Mouse (Mus musculus) intestine, embryonic 14.5 days (tissue): ENCODE results near the gene Mfsd2b. TPM values are rescaled to one million over a fixed set of nuclear protein-coding genes. Genes with fewer than 3 reads are reported as not detected.

Source experiments
- ATAC-seq: fragments of 200-750 bp; cut with Nextera tagmentation; replicated peaks from 2 replicates; pipeline ENCODE4 v1.8.0; 2017; ENCODE audit warnings: low read depth, moderate number of reproducible peaks, moderate TSS enrichment, moderate library complexity; ENCODE audit not compliant: low FRiP score, low TSS enrichment
- DNase-seq: peaks from one replicate; pipeline ENCODE4 v3.0.0-alpha.2; 2018; ENCODE audit warnings: low spot score
- H3K27ac ChIP-seq: fragments of 300-500 bp; sonication (generic); 2 replicates; pipeline ENCODE4 v1.5.1; 2014; ENCODE audit warnings: low read depth, mild to moderate bottlenecking, control low read depth
- H3K27me3 ChIP-seq: fragments of 300-500 bp; sonication (generic); replicated peaks from 2 replicates; pipeline ENCODE4 v1.6.1; 2014; ENCODE audit warnings: low read length, control low read depth; ENCODE audit not compliant: control insufficient read depth, insufficient read depth
- H3K36me3 ChIP-seq: fragments of 300-500 bp; sonication (generic); 2 replicates; pipeline ENCODE4 v1.6.1; 2014; ENCODE audit warnings: low read length, control low read depth; ENCODE audit not compliant: control insufficient read depth, insufficient read depth
- H3K4me1 ChIP-seq: fragments of 300-500 bp; sonication (generic); replicated peaks from 2 replicates; pipeline ENCODE4 v1.6.1; 2014; ENCODE audit warnings: low read length, control low read depth, mixed read lengths; ENCODE audit not compliant: control insufficient read depth, insufficient read depth
- H3K4me2 ChIP-seq: fragments of 300-500 bp; sonication (generic); 2 replicates; pipeline ENCODE4 v1.6.1; 2014; ENCODE audit warnings: low read length
- H3K4me3 ChIP-seq: fragments of 300-500 bp; sonication (generic); 2 replicates; pipeline ENCODE4 v1.5.1; 2014; ENCODE audit warnings: low read depth, low read length, control low read depth, mixed read lengths
- H3K9ac ChIP-seq: fragments of 300-500 bp; sonication (generic); 2 replicates; pipeline ENCODE4 v1.6.1; 2014; ENCODE audit warnings: mild to moderate bottlenecking, low read length
- H3K9me3 ChIP-seq: fragments of 300-500 bp; sonication (generic); 2 replicates; pipeline ENCODE4 v1.6.1; 2016; ENCODE audit warnings: low read length, control low read depth; ENCODE audit not compliant: control insufficient read depth
- WGBS: fragments of 180-500 bp; shearing (Covaris S2); extraction: QIAGEN DNeasy Blood & Tissue Kit; methylation state at CpG from one replicate; pipeline ENCODE4 v1.1.7; 2014; 5-methylcytosine and 5-hydroxymethylcytosine counted together
- polyA plus RNA-seq: library from polyadenylated mRNA; unstranded; fragments of >200 nt; fragmentation: Nextera tagmentation; extraction: Ambion mirVana; gene quantifications from 2 replicates; pipeline ENCODE4 v1.2.1, GENCODE M21; 2014

Mfsd2b gene
- polyA plus RNA-seq, 1 experiment from 2014 or later = 1.1 TPM

DNA sequence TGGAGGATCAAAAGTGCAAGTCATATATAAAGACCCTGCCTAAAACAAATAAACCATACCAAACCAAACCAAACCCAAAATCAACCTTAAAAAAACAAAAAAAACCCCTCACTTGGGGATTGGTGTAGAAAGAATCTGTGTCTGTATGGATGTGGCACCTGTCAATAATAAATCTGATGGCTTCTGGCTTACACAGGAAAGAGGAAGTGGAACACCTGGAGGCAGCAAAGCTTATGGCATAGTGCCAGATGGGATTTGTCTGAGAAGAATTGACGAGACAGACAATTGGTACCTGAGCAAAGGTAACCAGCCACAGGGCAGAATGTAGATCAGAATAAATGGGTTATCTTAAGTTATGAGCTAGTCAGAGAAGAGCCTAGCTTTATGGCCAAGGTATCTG lies 10.9 kb upstream of the Mfsd2b start:
- 66% methylated on average over 1 of the region's 1 CpGs for WGBS
- 0 out of 2 replicates have a peak, but pooled peaks cover 6% of the 10 kb centered on the region for H3K36me3 ChIP-seq
- no peaks in the 10 kb centered on the region for H3K9me3 ChIP-seq
- no peaks in the 10 kb centered on the region for H3K27me3 ChIP-seq
- ATAC-seq = no peak
- DNase-seq = no peak
- no peak overlapping the region for H3K9ac ChIP-seq
- no peak overlapping the region for H3K4me2 ChIP-seq
- H3K4me1 ChIP-seq = no peaks in the 10 kb centered on the region
- H3K4me3 ChIP-seq = no peak overlapping the region
- H3K27ac ChIP-seq = no peak overlapping the region

GRCm38 (mm10) chr12:4882086-4882485 lies 7.9 kb upstream of the Mfsd2b start:
- no peak for DNase-seq

GRCm38 (mm10) chr12:4879048-4879447 lies 4.9 kb upstream of the Mfsd2b start:
- DNase-seq (no peak), ATAC-seq (no peak)
- no peak overlapping the region for H3K4me2 ChIP-seq
- H3K4me1 ChIP-seq = 0 out of 2 replicates have a peak, but pooled peaks cover 6% of the 10 kb centered on the region
- no peak overlapping the region for H3K9ac ChIP-seq
- H3K36me3 ChIP-seq = 0 out of 2 replicates have a peak, but pooled peaks cover 6% of the 10 kb centered on the region
- no peak overlapping the region for H3K4me3 ChIP-seq
- H3K27ac ChIP-seq = no peak overlapping the region
- H3K27me3 ChIP-seq = no peaks in the 10 kb centered on the region
- WGBS = 94% methylated on average over 5 of the region's 5 CpGs
- no peaks in the 10 kb centered on the region for H3K9me3 ChIP-seq

More at GRCm38 (mm10) chr12:4882086-4882485, 7.9 kb upstream of the Mfsd2b start:
- H3K4me3 ChIP-seq = no peak overlapping the region
- no peak overlapping the region for H3K4me2 ChIP-seq
- no peaks in the 10 kb centered on the region for H3K9me3 ChIP-seq
- ATAC-seq = no peak
- no peaks in the 10 kb centered on the region for H3K27me3 ChIP-seq
- H3K9ac ChIP-seq = no peak overlapping the region
- H3K4me1 ChIP-seq = no peaks in the 10 kb centered on the region
- 0 out of 2 replicates have a peak, but pooled peaks cover 6% of the 10 kb centered on the region for H3K36me3 ChIP-seq
- H3K27ac ChIP-seq = no peak overlapping the region
- 65% methylated on average over 2 of the region's 2 CpGs for WGBS

GRCm38 (mm10) chr12:4878296-4878783 lies 4.2 kb upstream of the Mfsd2b start:
- Histone ChIP-seq H3K4me2 (no peak overlapping the region), H3K4me3 (no peak overlapping the region), H3K4me1 (0 out of 2 replicates have a peak, but pooled peaks cover 6% of the 10 kb centered on the region), H3K36me3 (0 out of 2 replicates have a peak, but pooled peaks cover 6% of the 10 kb centered on the region), H3K9ac (no peak overlapping the region), H3K27me3 (no peaks in the 10 kb centered on the region), H3K9me3 (no peaks in the 10 kb centered on the region), H3K27ac (no peak overlapping the region)
- DNase-seq (no peak), ATAC-seq (no peak)
- 78% methylated on average over 9 of the region's 9 CpGs for WGBS

GRCm38 (mm10) chr12:4875623-4876022 lies 1.5 kb upstream of the Mfsd2b start:
- peak; percentile 26 for ATAC-seq
- H3K4me2 ChIP-seq = no peak overlapping the region

GRCm38 (mm10) chr12:4873531-4873930 lies 628 bp downstream of the Mfsd2b start:
- no peak overlapping the region for H3K4me3 ChIP-seq
- ATAC-seq (no peak), DNase-seq (no peak)
- WGBS = 69% methylated on average over 6 of the region's 6 CpGs
- no peaks in the 10 kb centered on the region for H3K36me3 ChIP-seq
- H3K27ac ChIP-seq = no peak overlapping the region
- H3K4me2 ChIP-seq = peak overlapping the region; percentile 51
- no peaks in the 10 kb centered on the region for H3K9me3 ChIP-seq
- 0 out of 2 replicates have a peak, but pooled peaks cover 6% of the 10 kb centered on the region for H3K4me1 ChIP-seq
- no peaks in the 10 kb centered on the region for H3K27me3 ChIP-seq
- no peak overlapping the region for H3K9ac ChIP-seq

More at GRCm38 (mm10) chr12:4875623-4876022, 1.5 kb upstream of the Mfsd2b start:
- H3K36me3 ChIP-seq = no peaks in the 10 kb centered on the region
- no peaks in the 10 kb centered on the region for H3K27me3 ChIP-seq
- no peaks in the 10 kb centered on the region for H3K9me3 ChIP-seq
- no peak overlapping the region for H3K4me3 ChIP-seq
- H3K4me1 ChIP-seq = 0 out of 2 replicates have a peak, but pooled peaks cover 6% of the 10 kb centered on the region
- H3K27ac ChIP-seq = no peak overlapping the region
- H3K9ac ChIP-seq = no peak overlapping the region
- peak; percentile 53 for DNase-seq
- WGBS = 70% methylated on average over 8 of the region's 8 CpGs

GRCm38 (mm10) chr12:4872983-4873477 lies 1.1 kb downstream of the Mfsd2b start:
- Histone ChIP-seq H3K4me2 (no peak overlapping the region), H3K4me3 (no peak overlapping the region), H3K4me1 (0 out of 2 replicates have a peak, but pooled peaks cover 6% of the 10 kb centered on the region), H3K27me3 (no peaks in the 10 kb centered on the region), H3K27ac (no peak overlapping the region), H3K9me3 (no peaks in the 10 kb centered on the region), H3K9ac (no peak overlapping the region), H3K36me3 (no peaks in the 10 kb centered on the region)
- ATAC-seq (no peak), DNase-seq (no peak)
- WGBS = 67% methylated on average over 5 of the region's 5 CpGs

- Histone ChIP-seq H3K27me3 (no peaks in the 10 kb centered on the region), H3K36me3 (no peaks in the 10 kb centered on the region), H3K9ac (no peak overlapping the region), H3K4me2 (no peak overlapping the region), H3K9me3 (no peaks in the 10 kb centered on the region), H3K4me3 (no peak overlapping the region), H3K27ac (no peak overlapping the region), H3K4me1 (0 out of 2 replicates have a peak, but pooled peaks cover 6% of the 10 kb centered on the region)
- DNase-seq (no peak), ATAC-seq (no peak)
- WGBS = 59% methylated on average over 4 of the region's 4 CpGs
Measured at GRCm38 (mm10) chr12:4872273-4872672, 1.9 kb downstream of the Mfsd2b start.

GRCm38 (mm10) chr12:4871260-4871659 lies 2.9 kb downstream of the Mfsd2b start:
- no peaks in the 10 kb centered on the region for H3K9me3 ChIP-seq

More at GRCm38 (mm10) chr12:4871260-4871659, 2.9 kb downstream of the Mfsd2b start:
- H3K27ac ChIP-seq = no peak overlapping the region
- no peak for DNase-seq
- H3K9ac ChIP-seq = no peak overlapping the region
- 0 out of 2 replicates have a peak, but pooled peaks cover 6% of the 10 kb centered on the region for H3K4me1 ChIP-seq
- no peak overlapping the region for H3K4me2 ChIP-seq
- no peak for ATAC-seq
- no peaks in the 10 kb centered on the region for H3K27me3 ChIP-seq
- H3K4me3 ChIP-seq = no peak overlapping the region
- H3K36me3 ChIP-seq = no peaks in the 10 kb centered on the region
- WGBS = 93% methylated on average over 5 of the region's 5 CpGs
